Mouse (Mus musculus) liver, embryonic 11.5 days (tissue): Measurements from ENCODE around the gene Dock4. TPM values are rescaled to one million over a fixed set of nuclear protein-coding genes. Genes with fewer than 3 reads are reported as not detected.
A peak's percentile ranks its signal among the peaks of the same experiment; 100 is the strongest.
"Not testable (repeated sequence)": the region's sequence is repeated elsewhere in the genome, so short reads cannot be mapped to it uniquely, and the experiment has no call there.

Experiments
- ATAC-seq: fragments of 200-750 bp; cut with Nextera tagmentation; replicated peaks from 2 replicates; pipeline ENCODE4 v1.8.0; 2017; ENCODE audit warnings: moderate number of reproducible peaks, mild to moderate bottlenecking, moderate TSS enrichment, moderate library complexity; ENCODE audit not compliant: low FRiP score
- DNase-seq: peaks from one replicate; pipeline ENCODE4 v3.0.0-alpha.2; 2017; ENCODE audit warnings: low spot score
- H3K27ac ChIP-seq: fragments of 300-500 bp; sonication (generic); 2 replicates; pipeline ENCODE4 v1.5.1; 2014; ENCODE audit warnings: mild to moderate bottlenecking, low read depth, low read length, control low read depth
- H3K27me3 ChIP-seq: fragments of 300-500 bp; sonication (generic); replicated peaks from 2 replicates; pipeline ENCODE4 v1.6.1; 2014; ENCODE audit warnings: low read length, mixed read lengths; ENCODE audit not compliant: control insufficient read depth, insufficient read depth
- H3K36me3 ChIP-seq: fragments of 300-500 bp; sonication (generic); 2 replicates; pipeline ENCODE4 v1.6.1; 2014; ENCODE audit warnings: mild to moderate bottlenecking, low read length, moderate library complexity, mixed read lengths; ENCODE audit not compliant: control insufficient read depth, insufficient read depth
- H3K4me1 ChIP-seq: fragments of 300-500 bp; sonication (generic); replicated peaks from 2 replicates; pipeline ENCODE4 v1.6.1; 2014; ENCODE audit warnings: low read length, mixed read lengths; ENCODE audit not compliant: control insufficient read depth, insufficient read depth
- H3K4me2 ChIP-seq: fragments of 300-500 bp; sonication (generic); 2 replicates; pipeline ENCODE4 v1.6.1; 2014; ENCODE audit warnings: mild to moderate bottlenecking, control low read depth, moderate library complexity
- H3K4me3 ChIP-seq: fragments of 300-500 bp; sonication (generic); 2 replicates; pipeline ENCODE4 v1.5.1; 2014; ENCODE audit warnings: low read depth, low read length, control low read depth
- H3K9ac ChIP-seq: fragments of 300-500 bp; sonication (generic); 2 replicates; pipeline ENCODE4 v1.6.1; 2014; ENCODE audit warnings: low read depth, low read length, control low read depth
- H3K9me3 ChIP-seq: fragments of 300-500 bp; sonication (generic); 2 replicates; pipeline ENCODE4 v1.6.1; 2016; ENCODE audit warnings: low read length, inconsistent platforms, mixed read lengths; ENCODE audit not compliant: control insufficient read depth
- WGBS: fragments of 180-500 bp; shearing (Covaris S2); extraction: QIAGEN DNeasy Blood & Tissue Kit; methylation state at CpG from one replicate; pipeline ENCODE4 v1.1.7; 2014; 5-methylcytosine and 5-hydroxymethylcytosine counted together
- polyA plus RNA-seq: library from polyadenylated mRNA; unstranded; fragments of >200 nt; fragmentation: Nextera tagmentation; extraction: Ambion mirVana; gene quantifications from 2 replicates; pipeline ENCODE4 v1.2.1, GENCODE M21; 2014

The Dock4 gene
- polyA plus RNA-seq, 1 experiment from 2014 or later = 4.4 TPM

GRCm38 (mm10) chr12:40857466-40857865 lies 411.7 kb downstream of the Dock4 start:
- DNase-seq (no peak), ATAC-seq (no peak)
- Histone ChIP-seq H3K4me1 (no peaks in the 10 kb centered on the region), H3K4me3 (no peak overlapping the region), H3K9me3 (peaks cover 3% of the 10 kb centered on the region; the same call in 1 of the 2 replicates), H3K4me2 (no peak overlapping the region), H3K27ac (no peak overlapping the region), H3K27me3 (no peaks in the 10 kb centered on the region), H3K36me3 (no peaks in the 10 kb centered on the region), H3K9ac (no peak overlapping the region)
- 90% methylated on average over 7 of the region's 7 CpGs for WGBS

DNA sequence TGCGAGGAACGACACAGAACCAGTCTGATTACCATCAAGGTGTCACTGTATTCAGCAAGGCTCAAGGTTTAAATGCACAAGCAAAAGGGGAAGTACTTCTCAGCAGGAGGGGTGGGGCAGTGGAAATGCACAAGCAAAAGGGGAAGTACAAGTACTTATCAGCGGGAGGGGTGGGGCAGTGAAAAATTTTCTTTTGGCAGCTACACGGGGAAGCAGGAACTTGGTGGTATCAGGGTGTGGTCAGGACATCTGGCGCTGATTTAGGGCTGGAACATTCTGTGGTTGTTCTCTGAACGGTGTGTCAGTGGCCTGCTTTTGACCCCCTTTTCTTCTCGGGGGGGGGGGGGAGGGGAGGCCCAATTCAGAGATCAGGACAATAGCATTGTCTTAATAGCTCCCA lies 413.0 kb downstream of the Dock4 start:
- H3K27me3 ChIP-seq, ATAC-seq, H3K4me1 ChIP-seq, H3K4me2 ChIP-seq, H3K36me3 ChIP-seq, H3K9me3 ChIP-seq, DNase-seq, H3K9ac ChIP-seq, H3K4me3 ChIP-seq, H3K27ac ChIP-seq: not testable (repeated sequence)
- 73% methylated on average over 6 of the region's 7 CpGs for WGBS

GRCm38 (mm10) chr12:40870387-40870786 lies 424.6 kb downstream of the Dock4 start:
- Histone ChIP-seq H3K27ac (no peak overlapping the region), H3K4me2 (no peak overlapping the region), H3K27me3 (no peaks in the 10 kb centered on the region), H3K4me1 (no peaks in the 10 kb centered on the region), H3K36me3 (no peaks in the 10 kb centered on the region), H3K9ac (no peak overlapping the region), H3K9me3 (no peaks in the 10 kb centered on the region), H3K4me3 (no peak overlapping the region)
- no peak for DNase-seq
- WGBS = 88% methylated on average over 5 of the region's 5 CpGs
- no peak for ATAC-seq

DNA sequence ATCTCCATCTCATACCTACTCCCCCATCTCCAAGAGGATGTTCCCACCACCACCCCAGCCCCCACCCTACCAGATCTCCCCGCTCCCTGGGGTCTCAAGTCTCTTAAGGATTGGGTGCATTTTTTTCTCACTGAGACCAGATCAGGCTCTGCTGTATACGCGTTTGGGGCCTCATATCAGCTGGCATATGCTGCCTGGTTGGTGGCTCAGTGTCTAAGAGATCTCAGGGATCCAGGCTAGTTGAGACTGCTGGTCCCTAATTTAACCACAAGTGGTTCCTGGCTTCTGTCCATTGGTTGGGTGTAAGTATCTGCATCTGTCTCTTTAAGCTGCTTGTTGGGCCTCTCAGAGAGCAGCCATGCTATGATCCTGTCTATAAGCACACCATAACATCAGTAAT lies 427.0 kb downstream of the Dock4 start:
- H3K4me2 ChIP-seq = no peak overlapping the region
- no peaks in the 10 kb centered on the region for H3K4me1 ChIP-seq
- no peak overlapping the region for H3K27ac ChIP-seq
- H3K9me3 ChIP-seq = no peaks in the 10 kb centered on the region
- WGBS = 92% methylated on average over 3 of the region's 3 CpGs
- H3K4me3 ChIP-seq = no peak overlapping the region
- DNase-seq (no peak), ATAC-seq (no peak)
- H3K27me3 ChIP-seq = no peaks in the 10 kb centered on the region
- no peak overlapping the region for H3K9ac ChIP-seq
- no peaks in the 10 kb centered on the region for H3K36me3 ChIP-seq

- H3K4me2 ChIP-seq, H3K4me3 ChIP-seq, H3K36me3 ChIP-seq, DNase-seq, H3K27me3 ChIP-seq, H3K9ac ChIP-seq, ATAC-seq, H3K27ac ChIP-seq, H3K9me3 ChIP-seq, H3K4me1 ChIP-seq: not testable (repeated sequence)
- 79% methylated on average over 7 of the region's 7 CpGs for WGBS
These were observed 427.5 kb downstream of the Dock4 start for GRCm38 (mm10) chr12:40873267-40873666.

DNA sequence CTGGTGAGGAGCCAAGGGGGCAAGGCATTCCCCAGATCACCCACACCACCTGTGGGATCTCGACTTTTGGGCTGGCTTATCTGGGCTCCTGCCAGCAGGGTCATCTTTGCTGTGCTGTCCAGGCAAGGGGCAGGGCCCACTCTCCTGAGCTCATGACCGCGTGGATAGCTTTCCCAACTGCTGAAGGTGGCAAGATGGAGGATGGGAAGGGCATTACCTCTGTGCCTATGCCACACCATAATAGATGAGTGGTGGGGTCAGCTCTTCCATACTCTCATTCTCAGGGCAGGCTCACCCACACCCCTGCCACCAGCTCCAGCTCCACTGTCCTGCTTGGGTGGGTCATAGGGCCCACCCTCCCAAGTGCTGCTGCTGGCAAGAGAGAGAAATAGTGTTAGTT lies 439.2 kb downstream of the Dock4 start:
- Histone ChIP-seq H3K4me1 (peaks cover 19% of the 10 kb centered on the region), H3K9ac (no peak overlapping the region), H3K27me3 (no peaks in the 10 kb centered on the region), H3K27ac (no peak overlapping the region), H3K36me3 (no peaks in the 10 kb centered on the region), H3K9me3 (no peaks in the 10 kb centered on the region), H3K4me2 (no peak overlapping the region), H3K4me3 (no peak overlapping the region)
- 68% methylated on average over 3 of the region's 3 CpGs for WGBS
- ATAC-seq = no peak
- no peak for DNase-seq

DNA sequence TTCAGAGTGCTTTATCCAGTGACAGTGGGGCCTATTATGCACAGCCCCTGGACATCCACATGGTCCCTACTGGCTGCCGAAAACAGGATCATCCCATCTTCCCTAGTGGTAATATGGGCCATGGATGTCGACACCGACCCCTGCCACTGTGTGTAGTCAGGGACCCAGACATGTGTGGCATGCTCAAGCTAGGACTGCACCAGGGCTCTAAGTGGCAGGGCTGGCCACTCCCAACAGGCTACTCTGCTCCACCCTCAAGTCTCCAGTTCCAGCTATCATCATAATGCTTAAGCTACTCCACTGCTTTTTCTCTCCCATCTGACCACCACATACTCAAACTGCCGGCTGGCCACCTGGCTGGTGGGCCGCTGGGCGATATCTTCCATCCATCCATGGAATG lies 439.6 kb downstream of the Dock4 start:
- Histone ChIP-seq H3K36me3 (no peaks in the 10 kb centered on the region), H3K9ac (no peak overlapping the region), H3K9me3 (no peaks in the 10 kb centered on the region), H3K4me2 (no peak overlapping the region), H3K4me3 (no peak overlapping the region), H3K27ac (no peak overlapping the region), H3K4me1 (peaks cover 19% of the 10 kb centered on the region), H3K27me3 (no peaks in the 10 kb centered on the region)
- DNase-seq (no peak), ATAC-seq (peak; percentile 54; the same call in 1 of the 2 replicates)
- WGBS = 87% methylated on average over 6 of the region's 6 CpGs

DNA sequence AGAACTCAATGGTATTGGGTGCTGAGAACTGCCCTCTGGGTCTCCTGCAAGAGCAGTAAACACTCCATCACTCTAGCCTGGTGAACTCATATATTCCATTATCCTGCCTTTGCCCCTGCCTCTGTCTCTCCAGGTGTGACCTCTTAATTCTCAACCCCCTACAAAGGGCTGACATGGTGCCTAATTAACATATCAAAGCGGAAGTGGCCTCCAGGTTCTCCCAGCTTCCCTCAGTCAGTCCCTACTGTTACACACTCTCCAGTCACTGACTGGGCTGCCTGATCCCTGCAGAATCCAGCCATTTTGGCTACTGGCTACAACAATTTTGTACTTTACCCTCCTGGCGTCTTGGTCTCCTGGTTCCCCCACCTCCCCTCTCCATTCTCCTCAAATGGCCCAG lies 441.7 kb downstream of the Dock4 start:
- Histone ChIP-seq H3K36me3 (no peaks in the 10 kb centered on the region), H3K4me3 (no peak overlapping the region), H3K9me3 (no peaks in the 10 kb centered on the region), H3K4me2 (no peak overlapping the region), H3K9ac (0 out of 2 replicates have a peak overlapping the region, but pooled peaks have one; percentile 20), H3K27ac (peak overlapping the region; percentile 81; the same call in 1 of the 2 replicates), H3K27me3 (no peaks in the 10 kb centered on the region), H3K4me1 (peaks cover 22% of the 10 kb centered on the region)
- ATAC-seq (no peak), DNase-seq (no peak)
- 66% methylated on average over 2 of the region's 2 CpGs for WGBS

- Histone ChIP-seq H3K27me3 (no peaks in the 10 kb centered on the region), H3K36me3 (no peaks in the 10 kb centered on the region), H3K4me3 (no peak overlapping the region), H3K27ac (peak overlapping the region; percentile 89), H3K9me3 (no peaks in the 10 kb centered on the region), H3K4me2 (peak overlapping the region; percentile 60), H3K9ac (peak overlapping the region; percentile 58), H3K4me1 (peaks cover 22% of the 10 kb centered on the region)
- ATAC-seq (peak; percentile 91), DNase-seq (no peak)
- WGBS = 19% methylated on average over 2 of the region's 2 CpGs
These were observed 442.6 kb downstream of the Dock4 start for GRCm38 (mm10) chr12:40888261-40888791.
